9 mouse cellular contexts compared by ENCODE assay signal in genomic region chr2:38823912-38824583, GRCm38 (mm10).
DNase-seq lines count a peak whose midpoint lies in the region; ATAC-seq lines count a peak whose summit lies in the region.
"Had no signal": no experiment of that assay in that cellular context is flagged by ENCODE, and none has a peak within 500 bp of the region (broad histone marks: within the 10 kb centered on the region; RNA-seq: fewer than 3 reads in every experiment).

No protein-coding gene starts in this region.

- H3K4me3 ChIP-seq in intestine, embryonic 16.5 days (ENCODE audit: low read length) = peak overlapping the region; percentile 52
- peak overlapping the region; percentile 58 for H3K4me3 ChIP-seq in limb, embryonic 13.5 days
- peak overlapping the region; percentile 49 for H3K4me3 ChIP-seq in midbrain, embryonic 14.5 days (replicated peaks; ENCODE audit: low read depth, low read length)

- peak; percentile 45 for DNase-seq in layer of hippocampus, adult 11-12 months (ENCODE audit: low spot score)
- no peak for DNase-seq in layer of hippocampus, adult 9-10 months (ENCODE audit: low spot score)
- DNase-seq in embryo, embryonic 9.5 days (ENCODE audit: extremely low spot score) = peak; percentile 93
- DNase-seq in midbrain, embryonic 14.5 days = peak; percentile 84
- peak; percentile 12 to 42 for DNase-seq in spleen, postnatal 10 days (ENCODE audit: low spot score in 2 of 2)

- H3K36me3 ChIP-seq in intestine, embryonic 16.5 days (ENCODE audit: control insufficient read depth, insufficient read depth, low read length) = no peaks in the 10 kb centered on the region
- no peaks in the 10 kb centered on the region for H3K36me3 ChIP-seq in limb, embryonic 13.5 days
- no peaks in the 10 kb centered on the region for H3K36me3 ChIP-seq in midbrain, embryonic 14.5 days (ENCODE audit: control insufficient read depth, insufficient read depth, low read length)
- H3K36me3 ChIP-seq: G1E had no signal

- WGBS in intestine, embryonic 16.5 days = 10% methylated on average over 12 of the region's 12 CpGs
- WGBS in limb, embryonic 13.5 days = 3% methylated on average over 12 of the region's 12 CpGs
- WGBS in midbrain, embryonic 14.5 days = 1% methylated on average over 12 of the region's 12 CpGs

- peak overlapping the region; percentile 84 for H3K27ac ChIP-seq in intestine, embryonic 16.5 days (ENCODE audit: low read length)
- H3K27ac ChIP-seq in limb, embryonic 13.5 days = peak overlapping the region; percentile 97
- peak overlapping the region; percentile 96 for H3K27ac ChIP-seq in midbrain, embryonic 14.5 days (replicated peaks; ENCODE audit: low read depth, low read length)

- peak overlapping the region; percentile 72 for H3K9ac ChIP-seq in intestine, embryonic 16.5 days (ENCODE audit: low read depth, low read length)
- H3K9ac ChIP-seq in limb, embryonic 13.5 days = peak overlapping the region; percentile 86
- H3K9ac ChIP-seq in midbrain, embryonic 14.5 days (replicated peaks; ENCODE audit: low read length) = peak overlapping the region; percentile 64

- H3K27me3 ChIP-seq in intestine, embryonic 16.5 days (replicated peaks; ENCODE audit: control insufficient read depth, insufficient read depth, low read length) = no peaks in the 10 kb centered on the region
- no peaks in the 10 kb centered on the region for H3K27me3 ChIP-seq in limb, embryonic 13.5 days
- H3K27me3 ChIP-seq in midbrain, embryonic 14.5 days (ENCODE audit: control insufficient read depth, insufficient read depth, low read length) = no peaks in the 10 kb centered on the region

- H3K4me1 ChIP-seq in intestine, embryonic 16.5 days (ENCODE audit: control insufficient read depth, insufficient read depth, low read length) = peaks cover 3% of the 10 kb centered on the region; the same call in 1 of the 2 replicates
- H3K4me1 ChIP-seq in limb, embryonic 13.5 days = peaks cover 21% of the 10 kb centered on the region
- peaks cover 15% of the 10 kb centered on the region for H3K4me1 ChIP-seq in midbrain, embryonic 14.5 days (ENCODE audit: control insufficient read depth, insufficient read depth, low read length)

- H3K4me2 ChIP-seq in intestine, embryonic 16.5 days (ENCODE audit: low read depth, low read length) = peak overlapping the region; percentile 52
- H3K4me2 ChIP-seq in limb, embryonic 13.5 days (replicated peaks) = peak overlapping the region; percentile 61
- H3K4me2 ChIP-seq in midbrain, embryonic 14.5 days (ENCODE audit: low read length) = peak overlapping the region; percentile 68

- ATAC-seq in granulocyte monocyte progenitor cell, adult 5-6 weeks (replicated peaks; ENCODE audit: poor library complexity, severe bottlenecking) = peak; percentile 89
- ATAC-seq in intestine, embryonic 16.5 days = peak; percentile 68
- ATAC-seq in limb, embryonic 13.5 days (ENCODE audit: low FRiP score, low read depth) = peak; percentile 79
- ATAC-seq in midbrain, embryonic 14.5 days (ENCODE audit: low FRiP score, low TSS enrichment) = peak; percentile 86

- H3K9me3 ChIP-seq in intestine, embryonic 16.5 days (ENCODE audit: control insufficient read depth, low read length) = no peaks in the 10 kb centered on the region
- no peaks in the 10 kb centered on the region for H3K9me3 ChIP-seq in limb, embryonic 13.5 days
- H3K9me3 ChIP-seq in midbrain, embryonic 14.5 days (ENCODE audit: control insufficient read depth, low read length) = no peaks in the 10 kb centered on the region
- H3K9me3 ChIP-seq: G1E had no signal
